Mouse (Mus musculus) lung, postnatal 4 days (tissue): Measurements from ENCODE around the gene Ccdc191.

ENCODE experiments used
- DNase-seq, 2 experiments: peaks; one replicate each; pipeline ENCODE4 v3.0.0; 2021

Ccdc191 gene

GRCm38 (mm10) chr16:43994623-43995022 lies 105.0 kb downstream of the Ccdc191 start:
- no peak for DNase-seq

GRCm38 (mm10) chr16:43999111-43999510 lies 109.5 kb downstream of the Ccdc191 start:
- DNase-seq: no peak

GRCm38 (mm10) chr16:43999541-43999940 lies 109.9 kb downstream of the Ccdc191 start:
- no peak for DNase-seq

DNA sequence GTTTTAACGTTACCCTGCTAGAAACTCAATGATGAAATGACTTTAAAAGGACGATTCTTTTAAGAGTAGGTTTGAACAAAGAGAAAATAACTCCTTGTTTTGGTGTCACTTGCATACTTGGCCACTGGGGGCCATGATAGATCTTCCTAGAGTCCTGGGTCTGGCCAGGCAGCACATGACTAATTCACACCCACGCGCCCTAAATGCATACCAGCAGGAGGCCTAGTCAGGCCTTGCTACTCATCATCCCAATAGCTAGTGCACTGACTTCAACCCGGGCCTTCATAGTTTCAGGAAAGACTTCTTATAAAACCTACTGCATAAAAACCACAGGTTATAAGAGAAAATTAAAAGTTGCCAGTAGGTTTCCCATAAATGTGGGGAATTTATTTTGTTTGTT lies 112.5 kb downstream of the Ccdc191 start:
- DNase-seq: no peak

DNA sequence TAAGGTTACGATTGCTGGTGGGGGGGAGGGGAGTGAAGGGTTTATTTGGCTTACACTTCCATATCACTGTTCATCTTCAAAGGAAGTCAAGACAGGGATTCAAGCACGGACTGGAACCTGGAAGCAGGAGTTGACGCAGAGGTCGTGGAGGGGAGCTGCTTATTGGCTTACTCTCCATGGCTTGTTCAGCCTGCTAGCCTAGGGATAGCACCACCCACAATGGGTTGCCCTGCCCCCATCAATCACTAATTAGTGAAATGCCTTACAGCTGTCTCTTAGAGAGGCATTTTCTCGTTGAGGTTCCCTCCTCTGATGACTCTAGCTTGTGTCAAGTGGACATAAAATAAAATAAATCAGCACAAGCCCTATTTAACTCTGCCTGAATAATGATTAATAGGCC lies 121.4 kb downstream of the Ccdc191 start:
- no peak for DNase-seq
